Mouse (Mus musculus) heart, embryonic 11.5 days (tissue): ENCODE results near the gene Grik5. TPM values are rescaled to one million over a fixed set of nuclear protein-coding genes. Genes with fewer than 3 reads are reported as not detected.
A peak's percentile ranks its signal among the peaks of the same experiment; 100 is the strongest.

Experiments used
- ATAC-seq: fragments of 200-750 bp; cut with Nextera tagmentation; replicated peaks from 2 replicates; pipeline ENCODE4 v1.8.0; 2017; ENCODE audit warnings: moderate library complexity; ENCODE audit not compliant: insufficient number of reproducible peaks, low FRiP score, low TSS enrichment
- H3K27ac ChIP-seq: fragments of 300-500 bp; sonication (generic); 2 replicates; pipeline ENCODE4 v1.5.1; 2014; ENCODE audit warnings: mild to moderate bottlenecking, low read depth, low read length
- H3K27me3 ChIP-seq: fragments of 300-500 bp; sonication (generic); 2 replicates; pipeline ENCODE4 v1.6.1; 2014; ENCODE audit warnings: mild to moderate bottlenecking, low read length, mixed read lengths; ENCODE audit not compliant: control insufficient read depth, insufficient read depth
- H3K36me3 ChIP-seq: fragments of 300-500 bp; sonication (generic); 2 replicates; pipeline ENCODE4 v1.6.1; 2014; ENCODE audit warnings: mild to moderate bottlenecking, low read length, moderate library complexity, mixed read lengths; ENCODE audit not compliant: control insufficient read depth, insufficient read depth
- H3K4me1 ChIP-seq: fragments of 300-500 bp; sonication (generic); 2 replicates; pipeline ENCODE4 v1.6.1; 2014; ENCODE audit warnings: low read length; ENCODE audit not compliant: control insufficient read depth, insufficient read depth
- H3K4me2 ChIP-seq: fragments of 300-500 bp; sonication (generic); 2 replicates; pipeline ENCODE4 v1.6.1; 2014; ENCODE audit warnings: mild to moderate bottlenecking, moderate library complexity
- H3K4me3 ChIP-seq: fragments of 300-500 bp; sonication (generic); 2 replicates; pipeline ENCODE4 v1.5.1; 2014; ENCODE audit warnings: low read depth, low read length
- H3K9ac ChIP-seq: fragments of 300-500 bp; sonication (generic); 2 replicates; pipeline ENCODE4 v1.6.1; 2014; ENCODE audit warnings: mild to moderate bottlenecking, low read depth, low read length, moderate library complexity
- H3K9me3 ChIP-seq: fragments of 300-500 bp; sonication (generic); replicated peaks from 2 replicates; pipeline ENCODE4 v1.6.1; 2016; ENCODE audit warnings: low read length; ENCODE audit not compliant: control insufficient read depth
- WGBS: fragments of 180-500 bp; shearing (Covaris S2); extraction: QIAGEN DNeasy Blood & Tissue Kit; methylation state at CpG from one replicate; pipeline ENCODE4 v1.1.7; 2014; ENCODE audit not compliant: insufficient replicate concordance; 5-methylcytosine and 5-hydroxymethylcytosine counted together
- polyA plus RNA-seq: library from polyadenylated mRNA; unstranded; fragments of >200 nt; fragmentation: Nextera tagmentation; extraction: Ambion mirVana; gene quantifications from 2 replicates; pipeline ENCODE4 v1.2.1, GENCODE M21; 2014

The Grik5 gene
- polyA plus RNA-seq, 1 experiment from 2014 or later: 8.1 TPM

DNA sequence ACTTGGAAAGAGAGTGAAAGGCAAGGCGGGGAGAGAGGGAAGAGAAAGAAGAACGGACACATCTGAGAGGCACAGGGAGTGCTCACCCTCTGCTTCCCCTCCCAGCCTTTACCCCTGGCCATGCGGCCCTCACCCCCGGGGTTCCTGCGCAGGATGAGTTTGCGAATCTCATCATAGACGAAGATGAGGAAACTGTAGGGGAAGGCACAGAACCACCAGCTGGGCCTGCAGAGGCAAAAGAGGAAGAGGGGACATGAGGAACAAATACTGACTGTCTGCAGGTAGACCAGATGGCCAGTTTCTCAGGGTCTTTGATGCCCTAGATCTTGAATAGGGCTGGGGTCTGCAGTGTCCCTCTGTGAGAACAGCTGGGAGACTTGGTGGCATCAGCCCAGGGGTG, 93.4 kb downstream of the Grik5 start:
- WGBS: 74% methylated on average over 7 of the region's 7 CpGs
- H3K4me3 ChIP-seq: no peak overlapping the region

GRCm38 (mm10) chr7:24974893-24975595, 97.1 kb downstream of the Grik5 start:
- Histone ChIP-seq H3K36me3 (no peaks in the 10 kb centered on the region), H3K27ac (no peak overlapping the region), H3K9ac (no peak overlapping the region), H3K4me3 (no peak overlapping the region), H3K4me2 (no peak overlapping the region), H3K27me3 (no peaks in the 10 kb centered on the region), H3K9me3 (no peaks in the 10 kb centered on the region), H3K4me1 (no peaks in the 10 kb centered on the region; the same call in 1 of the 2 replicates)
- WGBS: 32% methylated on average over 9 of the region's 9 CpGs
- no peak for ATAC-seq

More for the DNA sequence above, 93.4 kb downstream of the Grik5 start:
- H3K9me3 ChIP-seq: no peaks in the 10 kb centered on the region
- no peak overlapping the region for H3K9ac ChIP-seq
- H3K4me1 ChIP-seq: no peaks in the 10 kb centered on the region
- H3K36me3 ChIP-seq: no peaks in the 10 kb centered on the region
- no peaks in the 10 kb centered on the region for H3K27me3 ChIP-seq
- no peak overlapping the region for H3K27ac ChIP-seq
- H3K4me2 ChIP-seq: no peak overlapping the region
- no peak for ATAC-seq

GRCm38 (mm10) chr7:24973902-24974301, 98.2 kb downstream of the Grik5 start:
- no peak for ATAC-seq
- H3K4me1 ChIP-seq: no peaks in the 10 kb centered on the region; the same call in 1 of the 2 replicates
- WGBS: 57% methylated on average over 5 of the region's 5 CpGs

DNA sequence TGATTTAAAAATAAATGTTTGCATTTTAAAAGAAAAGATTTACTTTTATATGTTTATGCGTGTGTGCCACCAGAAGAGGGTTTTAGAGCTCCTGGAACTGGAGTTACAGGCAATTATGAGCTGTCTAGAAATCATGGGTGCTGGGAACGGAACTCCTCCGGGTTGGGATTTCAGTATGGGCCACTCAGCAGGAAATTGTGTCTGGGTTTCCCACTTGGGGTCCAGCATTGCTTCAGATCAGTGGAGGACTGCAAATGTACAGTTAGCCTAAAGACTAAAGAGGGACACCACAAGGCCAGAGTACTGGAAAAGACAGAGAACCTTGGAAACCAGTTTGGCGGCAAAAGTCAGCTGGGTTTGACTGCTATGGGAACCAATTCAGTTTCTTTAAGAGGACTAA, 98.9 kb downstream of the Grik5 start:
- no peak overlapping the region for H3K9ac ChIP-seq
- H3K4me1 ChIP-seq: no peaks in the 10 kb centered on the region; the same call in 1 of the 2 replicates
- H3K4me2 ChIP-seq: no peak overlapping the region
- H3K4me3 ChIP-seq: no peak overlapping the region
- no peaks in the 10 kb centered on the region for H3K27me3 ChIP-seq
- no peaks in the 10 kb centered on the region for H3K9me3 ChIP-seq
- no peak for ATAC-seq
- H3K36me3 ChIP-seq: no peaks in the 10 kb centered on the region
- WGBS: 72% methylated on average over 4 of the region's 4 CpGs
- H3K27ac ChIP-seq: no peak overlapping the region

More at GRCm38 (mm10) chr7:24973902-24974301, 98.2 kb downstream of the Grik5 start:
- Histone ChIP-seq H3K4me2 (no peak overlapping the region), H3K36me3 (no peaks in the 10 kb centered on the region), H3K9ac (no peak overlapping the region), H3K4me3 (no peak overlapping the region), H3K27ac (no peak overlapping the region), H3K27me3 (no peaks in the 10 kb centered on the region), H3K9me3 (no peaks in the 10 kb centered on the region)

DNA sequence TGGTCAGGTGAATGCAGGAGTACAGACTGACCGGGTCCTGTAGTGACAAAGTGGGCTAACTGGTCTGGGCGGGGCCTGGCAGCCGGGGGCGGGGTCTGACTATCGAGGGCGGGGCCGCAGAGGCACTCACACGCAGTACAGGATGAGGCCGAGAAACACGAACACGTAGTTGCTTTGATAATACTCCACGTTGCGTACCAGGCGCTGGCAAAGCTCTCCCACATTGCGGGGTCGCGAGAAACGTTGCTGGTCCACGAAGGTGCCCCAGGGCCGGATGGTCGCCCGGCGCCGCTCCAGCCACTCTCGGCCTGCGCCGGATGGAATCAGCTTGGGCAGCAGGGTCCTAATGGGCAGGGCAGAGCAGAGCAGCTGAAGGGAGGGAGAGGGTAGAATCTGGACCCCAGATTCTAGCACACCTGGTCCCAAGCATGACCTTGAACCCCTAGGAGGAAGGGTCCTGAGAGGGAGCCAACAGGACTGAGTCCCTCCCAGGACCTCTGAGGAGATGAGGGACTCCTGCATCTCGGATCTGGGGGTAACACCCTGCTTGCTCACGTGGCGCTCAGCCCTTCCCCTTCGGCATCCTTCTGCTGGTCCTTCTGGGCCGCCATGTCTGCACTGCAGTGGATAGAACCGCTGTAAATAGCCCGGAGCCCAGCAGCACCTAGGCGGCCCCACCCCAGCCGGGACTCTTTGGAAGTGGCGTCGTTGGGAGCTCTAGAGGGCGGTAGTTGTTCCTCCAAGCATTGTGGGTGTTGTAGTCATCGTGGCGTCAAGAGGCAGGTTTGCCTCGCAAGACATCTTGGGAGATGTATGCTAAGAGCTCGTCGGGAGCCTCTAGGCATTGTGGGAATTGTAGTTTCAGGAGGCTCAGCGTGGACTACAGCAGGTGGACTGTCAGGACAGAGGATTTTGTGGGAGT, 99.9 kb downstream of the Grik5 start, which contains the start of gene Rabac1:
Gene Rabac1, minus strand, starts transcription at position 783 of the 922 bp plus-strand sequence.
- Histone ChIP-seq H3K9ac (peak within 1 kb of the TSS; percentile 68), H3K4me1 (no peaks in the 10 kb centered on the region; the same call in 1 of the 2 replicates), H3K27me3 (no peaks in the 10 kb centered on the region), H3K4me3 (peak within 1 kb of the TSS; percentile 69), H3K9me3 (no peaks in the 10 kb centered on the region), H3K4me2 (peak within 1 kb of the TSS; percentile 74), H3K36me3 (no peaks in the 10 kb centered on the region), H3K27ac (peak within 1 kb of the TSS; percentile 60)
- ATAC-seq: peak; percentile 90
- WGBS: under 1% methylated on average over 45 of the region's 45 CpGs

- 6% methylated on average over 19 of the region's 19 CpGs for WGBS
- H3K9me3 ChIP-seq: no peaks in the 10 kb centered on the region
- H3K4me1 ChIP-seq: no peaks in the 10 kb centered on the region; the same call in 1 of the 2 replicates
- no peak overlapping the region for H3K27ac ChIP-seq
- H3K4me2 ChIP-seq: peak overlapping the region; percentile 74
- H3K27me3 ChIP-seq: no peaks in the 10 kb centered on the region
- no peak overlapping the region; the same call in 1 of the 2 replicates for H3K9ac ChIP-seq
- peak overlapping the region; percentile 69 for H3K4me3 ChIP-seq
- no peaks in the 10 kb centered on the region for H3K36me3 ChIP-seq
- ATAC-seq: no peak
Observed at GRCm38 (mm10) chr7:24971261-24971971, 100.7 kb downstream of the Grik5 start.

DNA sequence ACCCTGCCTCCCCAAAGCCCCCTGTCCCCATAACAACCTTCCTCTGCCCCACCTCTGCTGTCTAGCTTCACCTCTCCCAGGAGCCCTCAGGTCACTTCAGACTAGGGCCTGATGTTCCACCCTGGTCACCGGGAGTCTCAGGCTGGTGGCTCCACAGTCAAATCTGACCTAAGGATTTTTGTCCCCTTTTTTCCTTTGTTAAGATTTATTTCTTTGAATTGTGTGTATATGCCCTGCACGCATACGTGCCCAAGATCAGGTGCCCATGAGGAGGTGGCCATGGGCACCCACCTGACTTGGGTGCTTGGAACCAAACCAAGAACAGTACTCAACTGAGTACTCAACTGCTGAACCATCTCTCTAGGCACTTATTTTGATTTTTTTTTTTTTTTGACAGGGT, 101.8 kb downstream of the Grik5 start:
- Histone ChIP-seq H3K27me3 (no peaks in the 10 kb centered on the region), H3K4me1 (no peaks in the 10 kb centered on the region; the same call in 1 of the 2 replicates), H3K27ac (no peak overlapping the region), H3K36me3 (no peaks in the 10 kb centered on the region), H3K4me2 (no peak overlapping the region), H3K4me3 (no peak overlapping the region), H3K9ac (no peak overlapping the region), H3K9me3 (no peaks in the 10 kb centered on the region)
- no peak for ATAC-seq
- WGBS: 96% methylated on average over 3 of the region's 3 CpGs

- Histone ChIP-seq H3K4me3 (no peak overlapping the region), H3K27ac (no peak overlapping the region), H3K9ac (no peak overlapping the region), H3K4me1 (no peaks in the 10 kb centered on the region; the same call in 1 of the 2 replicates), H3K4me2 (no peak overlapping the region), H3K27me3 (no peaks in the 10 kb centered on the region), H3K36me3 (no peaks in the 10 kb centered on the region), H3K9me3 (no peaks in the 10 kb centered on the region)
- no peak for ATAC-seq
- WGBS: 75% methylated on average over 11 of the region's 12 CpGs
Observed at GRCm38 (mm10) chr7:24969805-24970204, 102.3 kb downstream of the Grik5 start.
